Mouse (Mus musculus): Measurements from ENCODE around the gene Olfr223.

DNA sequence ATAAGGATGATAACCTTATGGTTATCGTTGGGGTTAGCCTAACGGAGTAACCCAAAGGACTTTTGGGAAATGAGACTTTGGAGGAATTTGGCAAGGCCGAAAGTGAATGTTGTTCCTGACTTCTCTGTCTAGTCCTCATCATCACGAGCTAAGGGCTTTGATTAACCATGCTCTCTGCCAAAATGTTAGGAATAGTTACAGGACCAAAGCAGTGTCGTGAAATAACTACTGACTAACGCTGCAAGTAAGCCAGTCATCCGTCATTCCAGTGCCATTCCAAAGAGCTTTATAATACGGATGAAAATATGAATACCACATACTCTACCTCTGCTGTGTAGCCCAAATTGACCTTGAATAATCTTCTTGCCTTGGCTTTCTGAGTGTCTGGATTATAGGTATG lies 3.9 kb upstream of the Olfr223 start:
- TF ChIP-seq CTCF (IDR thresholded peaks at IDR 0.05; ENCODE audit: borderline replicate concordance, insufficient read depth, low read length) (no peak), POLR2A (IDR thresholded peaks at IDR 0.05; ENCODE audit: low read depth, low read length) (no peak)

Data from embryonic fibroblast, embryonic 13.5 days (primary cell).